Mouse (Mus musculus) T-helper 1 cell (primary cell): ENCODE measurements around the gene Cacna2d1.

Experiments used
- in situ Hi-C: fragments of 300-600 bp; cut with MboI, MseI; formaldehyde crosslinking; loops from one replicate; pipeline ENCODE4 v1.15.1; 2025; ENCODE audit warnings: high pct_unique_total_duplicates

Cacna2d1 gene

GRCm38 (mm10) chr5:16414693-16415092 lies 480.2 kb downstream of the Cacna2d1 start:
- in situ Hi-C loops = no loop called here

GRCm38 (mm10) chr5:16417996-16418395 lies 483.5 kb downstream of the Cacna2d1 start:
- in situ Hi-C loops = no loop called here

DNA sequence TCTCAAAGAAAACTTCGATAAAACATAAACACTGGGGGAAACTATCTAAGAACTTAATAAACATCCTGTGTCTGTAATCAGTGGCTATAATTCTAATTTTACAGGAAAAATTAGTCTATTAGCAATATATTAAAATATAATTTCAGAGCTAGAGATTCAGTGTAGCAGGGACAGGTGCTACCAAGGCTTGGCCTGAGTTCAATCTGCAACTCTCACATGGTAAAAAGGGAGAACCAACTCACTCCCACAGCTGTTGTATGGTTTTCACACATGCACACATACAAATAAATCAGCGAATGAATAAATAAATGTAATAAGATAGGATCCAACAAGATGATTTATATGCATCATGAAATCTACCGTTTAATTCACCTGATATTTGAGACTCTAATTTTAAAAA lies 484.0 kb downstream of the Cacna2d1 start:
- in situ Hi-C loops = no loop called here
